Mouse (Mus musculus) heart, postnatal 0 days (tissue): ENCODE data around the gene Upp2.

Experiments used
- CTCF ChIP-seq: IDR thresholded peaks from 2 replicates; pipeline ENCODE4 v1.5.1; 2016; ENCODE audit warnings: antibody characterized with exemption, control low read depth, low read depth
- EP300 ChIP-seq: IDR thresholded peaks from 2 replicates; pipeline ENCODE4 v1.6.1; 2016; ENCODE audit warnings: antibody characterized with exemption, low read depth

- no peak for TF ChIP-seq CTCF
- TF ChIP-seq EP300, result no peak
These were observed 222.8 kb downstream of the Upp2 start for GRCm38 (mm10) chr2:58789934-58790333.
